Mouse (Mus musculus): ENCODE measurements around the gene Hcfc1r1. TPM values are rescaled to one million over a fixed set of nuclear protein-coding genes. Genes with fewer than 3 reads are reported as not detected.
A peak's percentile ranks its signal among the peaks of the same experiment; 100 is the strongest.

Gene Hcfc1r1
- 100 to 1,000 TPM; 126 to 130 TPM for total RNA-seq (2021)
- long read RNA-seq, experiment 1, transcript Hcfc1r1-201 (3 exons, 946 nt), result major isoform, 13 of 50 reads
- long read RNA-seq, experiment 1, partial matches to known transcripts, result 29 of 50 reads
- long read RNA-seq, experiment 1, other reads (novel, unspliced or antisense), result 8 of 50 reads
- long read RNA-seq, experiment 2, transcript Hcfc1r1-201 (3 exons, 946 nt), result major isoform, 20 of 50 reads
- long read RNA-seq, experiment 2, partial matches to known transcripts, result 21 of 50 reads
- long read RNA-seq, experiment 2, other reads (novel, unspliced or antisense), result 9 of 50 reads

DNA sequence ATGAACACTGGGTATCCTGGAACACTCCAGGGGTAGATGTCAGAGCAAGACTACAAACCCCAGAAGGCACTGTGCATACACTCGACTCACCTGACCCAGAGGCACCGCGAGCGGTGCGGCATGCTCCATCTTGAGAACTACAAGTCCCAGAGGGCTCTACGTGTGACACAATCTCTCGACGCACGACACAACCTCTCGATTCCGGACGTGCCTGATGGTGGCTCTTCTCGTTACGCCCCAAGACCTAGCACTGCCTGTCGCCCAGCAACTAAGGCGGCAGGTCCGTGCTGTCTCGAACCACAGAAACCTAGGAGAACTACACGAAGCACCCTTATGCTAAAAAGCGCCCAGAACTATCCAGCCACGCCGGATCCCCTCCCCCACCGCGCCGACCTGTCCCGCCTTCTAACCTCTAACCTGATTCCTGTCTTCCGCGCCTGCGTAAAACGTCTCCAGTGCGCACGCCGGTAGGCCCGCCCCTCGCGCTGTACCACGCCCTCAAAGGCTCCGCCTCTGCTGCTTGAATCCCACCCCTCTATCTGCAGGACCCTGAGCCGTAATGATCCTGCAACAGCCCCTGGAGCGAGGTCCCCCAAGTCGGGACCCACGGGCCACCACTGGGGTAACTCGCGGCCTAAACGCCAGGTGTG lies at the start of gene Hcfc1r1, which contains the start of gene Thoc6:
TSS of gene Hcfc1r1 (plus strand) at position 173 of the 650 bp plus-strand sequence.
TSS of gene Thoc6 (minus strand) at position 459 of the 650 bp plus-strand sequence.
- peak; percentile 90 to 93 for DNase-seq (ENCODE audit: low spot score in 2 of 2)

GRCm38 (mm10) chr17:23627813-23628212 lies 45.6 kb upstream of the Hcfc1r1 start:
- DNase-seq (ENCODE audit: low spot score in 2 of 2), result no peak

- peak; percentile 84 to 88 for DNase-seq (ENCODE audit: low spot score in 2 of 2)
Measured at GRCm38 (mm10) chr17:23630195-23631020, 43.0 kb upstream of the Hcfc1r1 start.

DNA sequence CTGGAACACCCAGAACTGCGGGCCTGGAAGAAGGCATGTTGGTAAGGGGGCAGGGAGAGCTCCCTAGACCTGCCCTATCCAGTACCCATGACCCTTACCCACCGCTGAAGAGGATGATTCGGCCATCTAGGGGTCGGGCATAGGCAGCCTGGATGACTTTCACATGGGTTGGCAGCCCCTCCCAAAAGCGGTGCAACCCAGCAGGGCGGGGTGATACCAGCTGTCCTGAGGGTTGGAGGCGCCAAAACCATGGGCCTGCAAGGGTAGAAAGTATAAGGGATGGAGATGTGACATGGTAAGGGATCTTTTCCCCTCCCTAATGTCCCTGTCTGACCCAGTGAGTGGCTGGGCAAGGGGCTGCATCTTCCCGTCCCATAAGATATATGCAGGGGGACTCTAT lies 42.2 kb upstream of the Hcfc1r1 start:
- DNase-seq (ENCODE audit: low spot score in 2 of 2), result no peak

- no peak for DNase-seq (ENCODE audit: low spot score in 2 of 2)
Measured at GRCm38 (mm10) chr17:23644613-23645495, 28.5 kb upstream of the Hcfc1r1 start, which contains the start of gene Mmp25. Mmp25 (minus strand) TSS chr17:23645277.

DNA sequence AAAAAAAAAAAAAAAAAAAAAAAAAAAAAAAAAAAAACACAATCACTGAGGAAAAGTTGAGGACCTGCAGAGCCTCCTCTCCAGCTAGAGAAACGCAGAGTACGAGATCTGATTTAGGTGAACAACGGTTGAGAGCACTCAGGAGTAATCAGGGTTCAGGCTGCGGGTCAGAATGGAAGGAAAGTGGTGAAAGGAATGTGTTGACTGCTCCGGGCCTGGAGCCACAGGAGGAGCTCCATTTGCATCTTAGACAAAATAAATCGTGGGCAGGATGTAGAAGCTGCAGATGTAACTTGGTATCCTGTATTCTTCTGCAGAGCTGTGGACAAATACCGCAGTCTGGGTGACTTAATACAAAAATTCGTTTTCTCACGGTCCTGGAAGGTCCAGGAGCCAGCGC lies 27.5 kb upstream of the Hcfc1r1 start:
- no peak for DNase-seq (ENCODE audit: low spot score in 2 of 2)

DNA sequence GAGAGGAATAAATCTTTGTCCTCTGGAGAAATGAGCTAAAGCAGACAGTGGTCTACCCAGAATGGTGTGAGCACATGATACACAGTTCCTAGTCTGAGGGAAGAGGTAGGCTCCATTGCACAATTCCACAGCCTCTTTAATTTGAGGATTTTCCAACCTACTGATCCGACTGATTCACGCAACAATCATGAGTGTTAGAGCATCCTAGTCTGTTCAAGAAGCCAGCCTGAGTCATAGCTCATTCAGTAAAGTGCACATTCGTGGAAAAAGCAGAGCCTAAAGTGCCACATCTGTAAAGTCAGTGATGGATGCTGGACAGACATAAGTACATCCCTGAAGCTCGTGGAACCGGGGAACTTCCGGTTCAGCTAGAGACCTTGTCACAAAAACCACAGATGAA lies 22.0 kb upstream of the Hcfc1r1 start:
- DNase-seq (ENCODE audit: low spot score in 2 of 2), result no peak

GRCm38 (mm10) chr17:23653324-23653723 lies 20.1 kb upstream of the Hcfc1r1 start:
- DNase-seq (ENCODE audit: low spot score in 2 of 2), result no peak

GRCm38 (mm10) chr17:23654001-23654400 lies 19.4 kb upstream of the Hcfc1r1 start:
- DNase-seq (ENCODE audit: low spot score in 2 of 2), result no peak

DNA sequence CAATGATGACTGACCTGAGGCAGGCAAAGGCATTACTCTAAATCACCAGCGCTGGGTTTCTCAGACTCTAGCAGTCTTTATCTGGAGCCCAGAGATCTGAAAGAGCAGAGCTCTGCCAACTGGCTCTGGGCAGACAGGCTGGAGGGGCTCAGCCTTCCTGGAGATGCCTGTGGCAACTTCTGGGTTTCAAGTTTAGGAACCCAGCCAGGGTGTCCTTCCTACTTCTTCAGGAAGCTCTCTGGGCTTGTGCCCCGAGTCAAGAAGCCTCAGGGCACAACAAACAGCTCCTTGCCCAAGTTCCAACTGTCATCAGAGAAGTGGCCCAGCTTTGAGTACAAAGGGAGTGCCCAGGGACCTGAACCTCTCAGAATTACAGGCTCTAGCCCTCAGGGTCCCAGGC lies 19.0 kb upstream of the Hcfc1r1 start:
- DNase-seq (ENCODE audit: low spot score in 2 of 2), result no peak

- no peak for DNase-seq (ENCODE audit: low spot score in 2 of 2)
Measured at GRCm38 (mm10) chr17:23658450-23658849, 14.9 kb upstream of the Hcfc1r1 start.

DNA sequence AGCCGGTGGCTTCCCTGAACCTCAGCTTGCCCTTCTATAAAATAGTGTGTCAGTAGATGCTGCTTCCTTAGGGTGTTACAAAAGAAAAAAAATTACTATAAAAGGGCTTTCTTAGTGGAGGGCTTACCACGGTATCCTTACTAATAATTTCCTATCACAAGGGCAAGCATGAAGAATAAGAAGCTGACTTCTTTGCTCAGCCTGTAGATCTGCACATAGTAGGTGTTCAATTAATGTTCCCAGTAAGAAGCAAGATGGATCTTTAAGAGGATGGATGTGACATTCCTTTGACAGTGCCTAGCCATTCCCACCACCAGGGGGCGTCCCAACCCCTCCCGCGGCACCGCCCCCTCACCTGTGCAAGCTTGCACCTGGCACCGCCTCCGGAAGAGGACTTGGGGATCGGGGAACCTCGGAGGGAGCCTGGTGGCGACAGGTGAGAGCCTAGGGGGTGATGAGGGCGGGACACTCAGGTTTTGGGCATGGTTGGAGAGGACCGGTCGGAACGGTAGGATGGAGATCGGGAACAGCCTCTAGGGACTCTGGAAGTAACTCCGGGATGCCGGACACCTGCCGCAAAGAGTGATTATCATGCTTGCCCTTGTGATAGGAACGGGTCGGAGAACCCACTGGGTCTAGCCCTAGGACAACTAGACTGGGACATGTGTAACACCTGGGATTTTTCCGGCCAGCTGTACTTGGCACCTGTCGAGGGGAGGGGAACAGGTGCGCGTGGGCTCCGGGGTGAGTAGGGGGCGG lies 13.1 kb upstream of the Hcfc1r1 start, which contains the start of gene Bicdl2:
TSS of gene Bicdl2 (plus strand) at position 390 of the 759 bp plus-strand sequence.
- DNase-seq (ENCODE audit: low spot score in 2 of 2), result peak in 1 of 2 experiments; percentile 33

DNA sequence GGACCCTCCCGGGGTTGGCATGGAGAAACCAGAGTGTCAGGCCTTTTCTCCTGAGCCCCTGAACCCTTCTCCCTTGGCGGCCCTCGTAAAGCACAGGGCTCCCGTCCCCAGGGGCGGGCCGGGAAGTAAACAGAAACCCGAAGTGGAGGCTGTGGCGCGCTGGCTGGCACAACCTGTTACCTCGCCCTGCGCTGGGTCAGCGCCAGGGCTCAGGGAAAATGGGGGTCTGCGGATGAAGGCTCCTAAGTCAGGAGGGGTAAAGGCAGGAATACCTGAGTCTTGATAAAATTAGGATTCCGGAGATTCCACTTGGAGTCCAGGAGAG lies 12.6 kb upstream of the Hcfc1r1 start:
- no peak for DNase-seq (ENCODE audit: low spot score in 2 of 2)

DNA sequence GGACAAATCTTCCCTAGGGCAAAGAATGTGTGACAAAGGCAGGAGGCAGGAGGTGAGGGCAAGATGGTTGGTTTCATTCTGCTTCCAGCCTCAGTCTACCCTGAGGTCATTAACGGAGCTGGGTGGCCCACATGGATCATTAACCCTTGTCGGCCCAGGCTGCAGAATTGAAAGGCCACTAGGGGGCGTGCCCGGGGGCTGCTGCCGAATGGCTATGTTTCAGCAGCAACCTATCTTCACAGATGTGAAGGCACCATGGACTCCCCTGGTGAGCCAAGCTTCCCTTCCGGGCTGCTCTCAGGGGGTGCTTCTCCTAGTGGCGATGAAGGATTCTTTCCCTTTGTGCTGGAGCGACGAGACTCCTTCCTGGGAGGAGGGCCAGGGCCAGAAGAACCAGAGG lies 11.9 kb upstream of the Hcfc1r1 start:
- no peak for DNase-seq (ENCODE audit: low spot score in 2 of 2)

GRCm38 (mm10) chr17:23664556-23665021 lies 8.8 kb upstream of the Hcfc1r1 start:
- no peak for DNase-seq (ENCODE audit: low spot score in 2 of 2)

- DNase-seq (ENCODE audit: low spot score in 2 of 2), result no peak
Measured at GRCm38 (mm10) chr17:23665511-23665910, 7.9 kb upstream of the Hcfc1r1 start.

DNA sequence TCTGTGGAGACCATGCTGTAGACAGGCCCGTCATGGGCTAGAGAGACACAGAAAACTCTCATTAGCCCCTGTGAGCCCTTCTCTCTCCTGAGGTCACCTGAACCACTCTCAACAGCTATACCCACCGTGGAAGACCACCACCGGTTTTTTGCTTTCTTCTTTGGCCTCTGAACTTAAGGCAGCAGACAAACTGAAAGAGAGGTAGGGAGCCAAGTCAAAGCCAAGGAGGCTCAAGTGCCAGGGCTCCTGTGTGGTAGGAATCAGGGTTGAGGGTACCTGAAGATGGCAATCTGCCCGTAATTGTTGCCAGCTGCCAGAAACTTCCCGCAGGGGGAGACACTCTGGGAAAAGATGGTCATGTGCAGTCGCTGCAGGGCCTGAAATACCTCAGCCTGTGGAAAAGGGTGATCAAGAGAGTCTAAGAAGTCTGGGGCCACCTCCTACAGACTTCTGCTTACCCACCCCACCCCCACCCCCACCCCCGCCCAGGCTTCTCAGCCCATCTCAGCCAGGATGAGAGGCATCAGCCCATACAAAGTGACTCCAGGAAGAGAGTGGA lies 2.8 kb upstream of the Hcfc1r1 start:
- DNase-seq (ENCODE audit: low spot score in 2 of 2), result no peak

DNA sequence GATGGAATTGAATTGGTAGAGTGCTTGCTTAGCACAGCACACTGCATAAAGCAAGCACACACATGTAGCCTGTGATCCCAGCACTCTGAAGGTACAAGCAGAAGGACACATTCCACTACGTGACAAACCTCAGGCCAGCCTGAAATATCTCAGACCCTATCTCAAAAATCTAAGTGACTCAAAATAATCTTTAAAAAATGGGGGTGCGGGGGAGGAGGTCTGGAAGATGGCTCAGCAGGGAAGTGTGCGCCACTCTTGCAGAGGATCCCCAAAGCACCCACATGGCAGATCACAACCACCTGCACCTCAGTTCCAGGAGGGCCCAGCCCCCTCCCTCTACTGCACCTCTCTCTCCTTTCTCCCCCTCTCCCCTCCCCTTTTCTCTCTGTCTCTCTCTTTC lies 1.9 kb upstream of the Hcfc1r1 start:
- DNase-seq (ENCODE audit: low spot score in 2 of 2), result no peak

GRCm38 (mm10) chr17:23672761-23673160 lies 635 bp upstream of the Hcfc1r1 start:
- DNase-seq (ENCODE audit: low spot score in 2 of 2), result no peak

Data from left cerebral cortex, adult 18-20 months (tissue).